Mouse (Mus musculus) liver, embryonic 11.5 days (tissue): Measurements from ENCODE around the gene Taf1d. TPM values are rescaled to one million over a fixed set of nuclear protein-coding genes. Genes with fewer than 3 reads are reported as not detected.

ENCODE experiments used
- ATAC-seq: fragments of 200-750 bp; cut with Nextera tagmentation; replicated peaks from 2 replicates; pipeline ENCODE4 v1.8.0; 2017; ENCODE audit warnings: moderate number of reproducible peaks, mild to moderate bottlenecking, moderate TSS enrichment, moderate library complexity; ENCODE audit not compliant: low FRiP score
- DNase-seq: peaks from one replicate; pipeline ENCODE4 v3.0.0-alpha.2; 2017; ENCODE audit warnings: low spot score
- H3K27ac ChIP-seq: fragments of 300-500 bp; sonication (generic); 2 replicates; pipeline ENCODE4 v1.5.1; 2014; ENCODE audit warnings: mild to moderate bottlenecking, low read depth, low read length, control low read depth
- H3K27me3 ChIP-seq: fragments of 300-500 bp; sonication (generic); replicated peaks from 2 replicates; pipeline ENCODE4 v1.6.1; 2014; ENCODE audit warnings: low read length, mixed read lengths; ENCODE audit not compliant: control insufficient read depth, insufficient read depth
- H3K36me3 ChIP-seq: fragments of 300-500 bp; sonication (generic); 2 replicates; pipeline ENCODE4 v1.6.1; 2014; ENCODE audit warnings: mild to moderate bottlenecking, low read length, moderate library complexity, mixed read lengths; ENCODE audit not compliant: control insufficient read depth, insufficient read depth
- H3K4me1 ChIP-seq: fragments of 300-500 bp; sonication (generic); replicated peaks from 2 replicates; pipeline ENCODE4 v1.6.1; 2014; ENCODE audit warnings: low read length, mixed read lengths; ENCODE audit not compliant: control insufficient read depth, insufficient read depth
- H3K4me2 ChIP-seq: fragments of 300-500 bp; sonication (generic); 2 replicates; pipeline ENCODE4 v1.6.1; 2014; ENCODE audit warnings: mild to moderate bottlenecking, control low read depth, moderate library complexity
- H3K4me3 ChIP-seq: fragments of 300-500 bp; sonication (generic); 2 replicates; pipeline ENCODE4 v1.5.1; 2014; ENCODE audit warnings: low read depth, low read length, control low read depth
- H3K9ac ChIP-seq: fragments of 300-500 bp; sonication (generic); 2 replicates; pipeline ENCODE4 v1.6.1; 2014; ENCODE audit warnings: low read depth, low read length, control low read depth
- H3K9me3 ChIP-seq: fragments of 300-500 bp; sonication (generic); 2 replicates; pipeline ENCODE4 v1.6.1; 2016; ENCODE audit warnings: low read length, inconsistent platforms, mixed read lengths; ENCODE audit not compliant: control insufficient read depth
- WGBS: fragments of 180-500 bp; shearing (Covaris S2); extraction: QIAGEN DNeasy Blood & Tissue Kit; methylation state at CpG from one replicate; pipeline ENCODE4 v1.1.7; 2014; 5-methylcytosine and 5-hydroxymethylcytosine counted together
- polyA plus RNA-seq: library from polyadenylated mRNA; unstranded; fragments of >200 nt; fragmentation: Nextera tagmentation; extraction: Ambion mirVana; gene quantifications from 2 replicates; pipeline ENCODE4 v1.2.1, GENCODE M21; 2014

Gene Taf1d
- polyA plus RNA-seq, 1 experiment from 2014 or later: 110 TPM

DNA sequence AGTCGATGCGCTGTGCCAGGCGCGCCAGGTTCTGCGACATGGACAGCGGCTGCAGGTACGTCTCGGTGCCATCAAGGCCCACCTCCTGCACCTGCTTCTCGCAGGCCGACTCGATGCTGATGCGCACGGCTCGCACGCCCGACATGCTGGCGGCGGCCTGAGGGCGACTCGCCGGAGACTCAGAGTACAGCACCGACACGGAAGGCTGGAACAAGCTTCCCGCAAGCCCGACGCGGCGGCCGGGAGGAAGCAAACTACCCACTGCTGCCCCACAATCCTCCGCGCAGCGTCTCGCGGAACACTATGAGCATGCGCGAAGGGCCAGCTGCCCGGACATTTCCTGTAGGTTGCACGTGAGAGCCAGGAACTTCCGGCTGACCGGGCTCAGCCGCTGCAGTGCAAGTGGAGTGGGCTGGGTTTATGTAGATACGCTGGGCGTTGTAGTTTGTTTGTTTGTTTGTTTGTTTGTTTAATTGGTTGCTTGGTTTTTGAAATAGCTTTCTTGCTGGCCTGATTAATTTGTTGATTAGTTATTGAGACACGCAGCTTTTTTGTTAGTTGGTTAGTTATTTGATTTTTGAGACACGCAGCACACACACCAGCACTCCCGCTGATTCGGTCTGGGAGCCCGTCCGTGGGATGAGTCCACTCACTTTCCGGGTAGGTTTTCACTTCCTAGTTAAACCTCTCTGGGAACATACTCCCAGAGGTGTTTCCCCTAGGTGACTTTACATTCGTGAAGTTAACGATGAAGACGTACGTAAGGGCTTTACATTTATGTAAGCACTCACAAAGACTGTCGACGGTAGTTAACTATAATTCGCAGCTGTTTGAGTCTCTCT lies 26.1 kb upstream of the Taf1d start, which contains the start of gene Med17:
Gene Med17 (minus strand): TSS at position 283 of the 842 bp plus-strand sequence.
- peak; percentile 95 for ATAC-seq
- H3K4me1 ChIP-seq: peaks cover 15% of the 10 kb centered on the region
- H3K27me3 ChIP-seq: no peaks in the 10 kb centered on the region
- no peaks in the 10 kb centered on the region for H3K9me3 ChIP-seq
- peak within 1 kb of the TSS; percentile 82 for H3K4me2 ChIP-seq
- peaks cover 6% of the 10 kb centered on the region for H3K36me3 ChIP-seq
- peak; percentile 90 for DNase-seq
- H3K4me3 ChIP-seq: peak within 1 kb of the TSS; percentile 95
- WGBS: 2% methylated on average over 57 of the region's 57 CpGs
- H3K27ac ChIP-seq: peak within 1 kb of the TSS; percentile 84
- peak within 1 kb of the TSS; percentile 96 for H3K9ac ChIP-seq

DNA sequence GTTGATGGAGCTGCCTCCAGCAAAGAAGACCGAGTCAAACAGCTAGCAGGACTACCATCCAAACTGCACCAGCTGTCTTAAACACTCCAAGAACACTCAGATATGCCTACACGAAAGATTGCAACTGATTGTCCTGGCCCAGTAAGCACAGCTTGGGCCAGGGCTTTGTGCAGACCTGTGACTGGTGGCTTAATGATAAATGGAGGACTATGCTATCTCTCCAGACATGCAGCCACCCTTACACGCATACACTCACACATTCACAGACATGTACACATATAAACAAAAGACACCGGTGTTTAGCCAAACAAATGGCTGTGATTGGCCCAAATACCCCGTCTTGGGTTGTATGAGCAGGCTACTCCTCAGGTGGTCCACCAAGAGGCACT lies 25.5 kb upstream of the Taf1d start:
- Histone ChIP-seq H3K36me3 (peaks cover 4% of the 10 kb centered on the region), H3K4me1 (peaks cover 15% of the 10 kb centered on the region), H3K9me3 (no peaks in the 10 kb centered on the region), H3K27ac (peak overlapping the region; percentile 39), H3K4me2 (peak overlapping the region; percentile 82), H3K4me3 (peak overlapping the region; percentile 95), H3K9ac (peak overlapping the region; percentile 96), H3K27me3 (no peaks in the 10 kb centered on the region)
- DNase-seq: no peak
- peak; percentile 61 for ATAC-seq
- WGBS: 31% methylated on average over 5 of the region's 5 CpGs

DNA sequence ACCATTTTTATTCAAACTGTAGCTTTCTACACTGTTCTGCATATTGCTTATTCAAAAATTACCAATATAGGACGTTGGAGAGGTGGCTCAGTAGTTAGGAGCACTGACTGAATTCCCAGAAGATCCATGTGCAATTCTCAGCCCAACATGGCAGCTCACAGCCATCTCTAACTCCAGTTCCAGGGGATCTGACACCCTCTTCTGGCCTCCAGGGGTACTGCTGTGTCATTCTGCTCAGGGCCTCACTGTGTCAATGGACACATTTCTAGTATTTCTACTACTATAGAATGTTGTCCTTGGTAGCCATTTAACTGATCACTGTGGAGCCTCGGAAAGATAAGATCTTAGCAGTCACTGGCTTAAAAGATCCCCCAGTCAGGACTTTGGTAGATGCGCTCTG lies 20.6 kb upstream of the Taf1d start:
- WGBS: 57% methylated on average over 3 of the region's 3 CpGs
- H3K4me1 ChIP-seq: peaks cover 11% of the 10 kb centered on the region
- ATAC-seq (no peak), DNase-seq (no peak)
- no peak overlapping the region for H3K9ac ChIP-seq
- H3K9me3 ChIP-seq: no peaks in the 10 kb centered on the region
- no peaks in the 10 kb centered on the region for H3K27me3 ChIP-seq
- H3K27ac ChIP-seq: no peak overlapping the region
- no peaks in the 10 kb centered on the region for H3K36me3 ChIP-seq
- no peak overlapping the region for H3K4me3 ChIP-seq
- H3K4me2 ChIP-seq: no peak overlapping the region

DNA sequence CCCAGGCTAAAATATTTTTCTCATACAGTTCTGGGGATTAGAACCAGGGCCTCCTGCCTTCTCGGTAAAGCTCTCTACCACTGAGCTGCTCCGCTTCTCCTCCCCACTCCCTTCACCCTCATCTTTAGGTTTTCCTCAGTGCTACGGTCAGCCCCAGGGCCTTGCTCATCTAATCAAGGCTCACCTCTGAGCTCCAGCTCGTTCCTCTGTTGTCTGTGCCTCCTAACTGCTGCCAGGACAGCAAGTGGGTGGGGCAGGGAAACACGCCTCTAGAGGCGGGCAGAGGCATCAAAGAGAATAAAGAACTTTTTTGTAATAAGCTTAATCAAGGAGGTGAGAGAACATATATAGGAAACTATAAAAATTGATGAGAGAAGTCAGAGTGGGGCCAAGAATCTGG lies 18.2 kb upstream of the Taf1d start:
- Histone ChIP-seq H3K4me1 (peaks cover 8% of the 10 kb centered on the region), H3K9me3 (no peaks in the 10 kb centered on the region), H3K4me2 (no peak overlapping the region), H3K36me3 (no peaks in the 10 kb centered on the region), H3K9ac (no peak overlapping the region), H3K27me3 (no peaks in the 10 kb centered on the region), H3K27ac (no peak overlapping the region), H3K4me3 (no peak overlapping the region)
- DNase-seq: no peak
- WGBS: 54% methylated on average over 6 of the region's 6 CpGs
- no peak for ATAC-seq

DNA sequence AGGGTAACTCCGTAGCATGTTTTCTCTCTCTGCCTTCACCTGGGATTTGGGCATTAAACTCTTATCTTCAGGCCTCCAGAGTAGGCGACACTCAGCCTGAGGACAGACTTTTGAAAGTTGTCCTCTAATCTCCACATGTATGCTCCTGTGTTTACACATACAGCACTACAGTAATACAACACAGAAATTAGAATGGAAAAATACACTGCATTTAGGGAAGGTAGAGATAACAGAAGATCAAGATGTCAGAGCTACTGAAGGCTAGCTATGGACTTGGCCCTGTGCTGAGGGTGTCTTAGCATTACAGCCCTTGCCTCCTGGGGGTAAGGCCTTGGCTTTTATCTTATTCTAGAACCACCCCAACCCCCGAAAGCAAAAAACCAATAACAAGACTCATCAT lies 17.6 kb upstream of the Taf1d start:
- no peak for DNase-seq

DNA sequence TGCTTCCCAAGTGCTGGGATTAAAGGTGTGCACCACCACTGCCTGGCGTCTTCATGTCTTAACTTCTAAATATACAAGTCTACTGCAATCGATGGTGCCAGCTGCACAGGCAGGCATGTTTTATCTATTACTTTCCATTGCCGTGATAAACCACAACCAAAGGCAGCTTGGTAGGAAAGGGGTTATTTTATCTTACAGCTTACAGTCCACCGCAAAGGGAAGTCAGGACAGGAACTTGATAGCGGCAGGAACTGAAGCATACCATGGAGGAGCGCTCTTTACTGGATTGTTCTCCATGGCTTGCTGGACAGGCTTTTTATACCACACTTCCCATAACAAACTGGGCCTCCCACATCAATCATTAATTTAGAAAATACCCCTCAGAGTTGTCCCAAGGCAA lies 16.8 kb upstream of the Taf1d start:
- WGBS: 30% methylated on average over 6 of the region's 6 CpGs
- H3K9ac ChIP-seq: no peak overlapping the region
- no peak overlapping the region for H3K27ac ChIP-seq
- no peaks in the 10 kb centered on the region for H3K27me3 ChIP-seq
- no peak overlapping the region for H3K4me2 ChIP-seq
- ATAC-seq (peak; percentile 86), DNase-seq (no peak)
- no peak overlapping the region for H3K4me3 ChIP-seq
- H3K4me1 ChIP-seq: peaks cover 8% of the 10 kb centered on the region
- H3K36me3 ChIP-seq: no peaks in the 10 kb centered on the region; the same call in 1 of the 2 replicates
- H3K9me3 ChIP-seq: no peaks in the 10 kb centered on the region

More for the DNA sequence above, 17.6 kb upstream of the Taf1d start:
- H3K9ac ChIP-seq: no peak overlapping the region
- H3K27me3 ChIP-seq: no peaks in the 10 kb centered on the region
- no peak overlapping the region for H3K4me3 ChIP-seq
- no peak overlapping the region for H3K4me2 ChIP-seq
- no peak for ATAC-seq
- H3K4me1 ChIP-seq: peaks cover 8% of the 10 kb centered on the region
- 58% methylated on average over 3 of the region's 3 CpGs for WGBS
- H3K36me3 ChIP-seq: no peaks in the 10 kb centered on the region
- H3K9me3 ChIP-seq: no peaks in the 10 kb centered on the region
- no peak overlapping the region for H3K27ac ChIP-seq

DNA sequence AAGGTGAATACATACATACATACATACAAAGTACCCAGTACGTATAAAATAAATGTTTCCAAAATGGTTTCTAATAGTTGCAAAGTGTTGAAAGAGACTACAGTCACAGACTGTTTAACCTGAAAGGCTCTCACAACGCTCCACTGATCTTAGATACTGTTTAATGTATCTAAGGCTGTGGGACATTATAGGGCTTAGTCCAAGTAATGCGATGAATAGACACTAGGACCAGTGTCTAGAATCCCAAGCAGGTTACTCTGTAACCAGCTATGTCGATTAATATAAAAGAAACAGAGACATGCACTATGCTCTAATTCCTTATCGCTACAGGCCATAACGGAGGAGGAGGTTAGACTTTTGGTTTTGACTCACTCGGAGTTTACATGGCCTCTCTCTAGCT lies 8.9 kb upstream of the Taf1d start:
- H3K27ac ChIP-seq: no peak overlapping the region
- H3K4me2 ChIP-seq: no peak overlapping the region
- H3K27me3 ChIP-seq: no peaks in the 10 kb centered on the region
- H3K9ac ChIP-seq: no peak overlapping the region
- 89% methylated on average over 7 of the region's 7 CpGs for WGBS
- no peaks in the 10 kb centered on the region for H3K4me1 ChIP-seq
- ATAC-seq (no peak), DNase-seq (no peak)
- H3K4me3 ChIP-seq: no peak overlapping the region
- H3K36me3 ChIP-seq: no peaks in the 10 kb centered on the region; the same call in 1 of the 2 replicates
- H3K9me3 ChIP-seq: no peaks in the 10 kb centered on the region

DNA sequence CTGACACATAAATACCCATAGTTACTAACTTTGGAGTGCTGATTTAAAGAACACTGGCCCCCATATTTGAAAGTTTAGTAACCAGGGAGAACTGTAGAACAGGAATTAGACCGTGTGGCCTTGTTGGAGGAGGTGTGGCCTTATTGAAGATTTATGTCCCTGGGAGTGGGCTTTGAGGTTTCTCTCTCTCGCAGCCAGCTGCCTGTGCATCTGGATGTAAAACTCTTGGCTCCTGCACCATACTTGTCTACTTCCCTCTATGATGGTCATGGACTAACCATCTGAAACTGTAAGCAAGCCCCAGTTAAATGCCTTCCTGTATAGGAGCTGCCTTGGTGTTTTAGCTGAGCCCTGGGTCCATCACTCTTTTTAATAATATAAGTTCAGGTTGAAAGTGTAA lies 7.6 kb upstream of the Taf1d start:
- no peaks in the 10 kb centered on the region for H3K4me1 ChIP-seq
- DNase-seq (no peak), ATAC-seq (no peak)
- H3K27ac ChIP-seq: no peak overlapping the region
- H3K4me2 ChIP-seq: no peak overlapping the region
- 46% methylated on average over 2 of the region's 2 CpGs for WGBS
- no peaks in the 10 kb centered on the region for H3K9me3 ChIP-seq
- H3K27me3 ChIP-seq: no peaks in the 10 kb centered on the region
- H3K36me3 ChIP-seq: no peaks in the 10 kb centered on the region; the same call in 1 of the 2 replicates
- no peak overlapping the region for H3K9ac ChIP-seq
- no peak overlapping the region for H3K4me3 ChIP-seq

DNA sequence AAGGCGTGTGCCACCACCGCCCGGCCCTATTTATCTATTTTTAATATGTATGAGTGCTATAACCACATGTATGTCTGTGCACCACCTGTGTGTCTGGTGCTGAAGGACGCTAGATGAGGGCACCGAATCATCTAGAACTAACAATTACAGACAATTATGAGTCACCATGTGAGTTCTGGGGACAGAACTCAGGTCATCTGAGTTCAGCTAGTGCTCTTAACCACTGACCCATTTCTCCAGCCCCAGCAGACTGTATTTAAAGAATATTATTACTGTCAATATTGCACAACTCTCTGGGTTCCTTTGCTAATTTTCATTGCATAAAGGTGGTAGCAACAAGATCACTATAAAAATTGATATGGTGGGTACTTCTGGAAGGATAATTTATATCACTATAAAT lies 6.0 kb upstream of the Taf1d start:
- no peak for DNase-seq
- H3K9ac ChIP-seq: no peak overlapping the region
- no peaks in the 10 kb centered on the region for H3K36me3 ChIP-seq
- WGBS: 86% methylated on average over 5 of the region's 5 CpGs
- H3K4me3 ChIP-seq: no peak overlapping the region
- H3K27ac ChIP-seq: no peak overlapping the region
- ATAC-seq: no peak
- no peaks in the 10 kb centered on the region for H3K27me3 ChIP-seq
- no peaks in the 10 kb centered on the region; the same call in 1 of the 2 replicates for H3K4me1 ChIP-seq
- H3K9me3 ChIP-seq: no peaks in the 10 kb centered on the region
- H3K4me2 ChIP-seq: no peak overlapping the region
